10 mouse cellular contexts compared by ENCODE assay signal in the genomic region with DNA sequence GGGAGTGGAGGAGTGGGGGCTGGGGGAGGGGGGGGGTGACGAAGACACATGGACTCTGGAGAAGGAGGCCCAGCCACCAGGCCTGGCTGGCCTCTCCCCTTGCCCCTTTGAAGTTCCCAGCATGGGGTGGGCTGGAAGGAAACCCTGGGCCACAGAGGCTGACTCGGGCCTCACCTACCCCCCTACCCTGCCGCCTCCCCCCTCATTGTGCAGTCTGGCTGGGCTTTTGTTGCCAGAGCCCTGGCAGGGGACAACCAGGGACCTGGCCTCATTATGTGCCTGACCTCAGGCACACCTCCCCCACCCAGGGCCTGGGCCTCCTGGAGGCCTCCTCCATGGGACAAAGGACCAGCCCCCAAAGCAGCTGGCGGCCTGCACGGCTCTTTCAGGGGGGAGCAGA.
DNase-seq lines count a peak whose midpoint lies in the region; ATAC-seq lines count a peak whose summit lies in the region.
"Had no signal": no experiment of that assay in that cellular context is flagged by ENCODE, and none has a peak within 500 bp of the region (broad histone marks: within the 10 kb centered on the region; RNA-seq: fewer than 3 reads in every experiment).

No protein-coding gene starts in this region.

- 0 out of 2 replicates have a peak, but pooled peaks cover 3% of the 10 kb centered on the region for H3K27me3 ChIP-seq in heart, embryonic 13.5 days (replicated peaks)
- no peaks in the 10 kb centered on the region for H3K27me3 ChIP-seq in midbrain, embryonic 14.5 days (ENCODE audit: control insufficient read depth, insufficient read depth, low read length)

- ATAC-seq in heart, embryonic 13.5 days (ENCODE audit: extremely low read depth, insufficient number of reproducible peaks, low FRiP score, low TSS enrichment) = no peak
- ATAC-seq in midbrain, embryonic 14.5 days (ENCODE audit: low FRiP score, low TSS enrichment) = peak; percentile 68
- ATAC-seq in frontal cortex, adult (ENCODE audit: low TSS enrichment) = no peak

- H3K4me1 ChIP-seq in heart, embryonic 13.5 days = peaks cover 65% of the 10 kb centered on the region
- H3K4me1 ChIP-seq in midbrain, embryonic 14.5 days (ENCODE audit: control insufficient read depth, insufficient read depth, low read length) = peaks cover 66% of the 10 kb centered on the region

- H3K4me3 ChIP-seq in heart, embryonic 13.5 days = no peak overlapping the region
- no peak overlapping the region for H3K4me3 ChIP-seq in midbrain, embryonic 14.5 days (replicated peaks; ENCODE audit: low read depth, low read length)
- H3K4me3 ChIP-seq: erythroblast, embryonic 14.5 days had no signal

- WGBS in heart, embryonic 13.5 days = 16% methylated on average over 5 of the region's 5 CpGs
- WGBS in midbrain, embryonic 14.5 days = 3% methylated on average over 5 of the region's 5 CpGs

- H3K9ac ChIP-seq in heart, embryonic 13.5 days = peak overlapping the region; percentile 33; the same call in 1 of the 2 replicates
- no peak overlapping the region; the same call in 1 of the 2 replicates for H3K9ac ChIP-seq in midbrain, embryonic 14.5 days (replicated peaks; ENCODE audit: low read length)

- no peaks in the 10 kb centered on the region for H3K9me3 ChIP-seq in heart, embryonic 13.5 days
- no peaks in the 10 kb centered on the region for H3K9me3 ChIP-seq in midbrain, embryonic 14.5 days (ENCODE audit: control insufficient read depth, low read length)

- no peaks in the 10 kb centered on the region for H3K36me3 ChIP-seq in heart, embryonic 13.5 days
- no peaks in the 10 kb centered on the region for H3K36me3 ChIP-seq in midbrain, embryonic 14.5 days (ENCODE audit: control insufficient read depth, insufficient read depth, low read length)

- peak overlapping the region; percentile 62 for H3K27ac ChIP-seq in heart, embryonic 13.5 days (replicated peaks)
- H3K27ac ChIP-seq in midbrain, embryonic 14.5 days (replicated peaks; ENCODE audit: low read depth, low read length) = peak overlapping the region; percentile 86

- no peak for DNase-seq in heart, postnatal 4 days
- peak; percentile 31 for DNase-seq in MN1 (ENCODE audit: low spot score)
- peak; percentile 86 for DNase-seq in forelimb bud, embryonic 11.5 days (ENCODE audit: low read depth, low spot score)
- DNase-seq in midbrain, embryonic 14.5 days = peak; percentile 66
- DNase-seq in c-Kit-positive CD71-positive TER-119-positive erythroid progenitor cells, embryonic 14.5 days (ENCODE audit: low spot score) = no peak
- DNase-seq in B cell, adult 2 months = no peak
- DNase-seq: adrenal gland, postnatal 14 days had no signal

- no peak overlapping the region for H3K4me2 ChIP-seq in heart, embryonic 13.5 days
- H3K4me2 ChIP-seq in midbrain, embryonic 14.5 days (ENCODE audit: low read length) = no peak overlapping the region

Comparison
In these comparisons a context has a peak if more than half of its experiments do, and no peak if none do; other contexts are left out.
1. DNase-seq: peak in MN1 (single experiment), forelimb bud, embryonic 11.5 days (single experiment) and midbrain, embryonic 14.5 days (single experiment); none in heart, postnatal 4 days (single experiment), c-Kit-positive CD71-positive TER-119-positive erythroid progenitor cells, embryonic 14.5 days (single experiment) and B cell, adult 2 months (0 of 2).